Mouse (Mus musculus) lung, adult 18-20 months (tissue): Measurements from ENCODE around the gene Itgb5.

ENCODE experiments used
- DNase-seq, 2 experiments: peaks; one replicate each; pipeline ENCODE4 v3.0.0; 2022; ENCODE audit warnings: mixed read lengths in 2 of 2

Gene Itgb5

DNA sequence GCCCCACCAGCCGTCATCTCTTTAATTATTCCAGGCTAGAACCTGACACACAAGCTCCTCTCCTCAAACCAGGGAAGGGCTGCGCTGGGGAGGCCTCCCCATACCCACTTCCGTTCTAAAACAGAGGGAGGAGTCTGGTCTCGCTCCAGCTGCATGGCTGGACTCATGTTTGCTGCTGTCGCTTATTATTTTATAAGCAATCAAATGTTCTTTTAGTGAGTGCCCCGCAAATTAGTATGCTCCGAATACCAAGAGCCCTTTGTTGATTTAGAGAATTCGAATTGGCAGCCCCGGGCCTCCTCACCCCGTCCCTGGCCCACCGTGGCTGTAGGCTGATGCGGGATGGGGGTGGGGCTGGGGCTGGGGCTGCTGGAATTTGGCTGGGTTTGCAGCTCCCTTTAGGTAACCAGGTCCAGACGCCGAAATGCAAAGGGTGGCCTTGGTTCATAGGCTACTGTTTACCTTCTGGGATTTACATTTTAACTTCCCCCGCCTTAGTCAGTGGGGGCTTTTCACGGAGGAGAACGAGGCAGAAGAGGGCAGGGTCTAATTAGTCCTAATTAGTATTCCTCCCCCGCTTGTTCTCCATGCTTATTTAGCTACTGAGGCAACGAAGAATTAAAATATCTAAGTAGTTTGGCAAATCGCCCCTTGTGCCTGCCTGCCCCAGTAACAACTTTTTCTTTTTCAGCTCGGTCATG, 3.4 kb downstream of the Itgb5 start:
- peak in 1 of 2 experiments; percentile 43 for DNase-seq

DNA sequence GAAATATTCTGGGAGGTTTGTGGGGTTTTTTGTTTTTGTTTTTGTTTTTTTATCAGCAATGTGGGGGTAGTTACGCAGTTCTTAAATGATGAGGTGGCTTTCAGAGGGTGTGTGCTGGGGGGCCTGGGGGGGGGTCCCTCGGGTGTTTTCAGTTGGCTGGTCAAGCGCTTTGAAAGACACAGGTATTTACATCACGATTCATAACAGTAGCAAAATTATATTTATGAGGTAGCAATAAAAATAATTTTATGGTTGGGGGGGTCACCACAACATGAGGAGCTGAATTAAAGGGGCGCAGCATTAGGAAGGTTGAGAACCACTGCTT, 3.9 kb downstream of the Itgb5 start:
- no peak for DNase-seq

DNA sequence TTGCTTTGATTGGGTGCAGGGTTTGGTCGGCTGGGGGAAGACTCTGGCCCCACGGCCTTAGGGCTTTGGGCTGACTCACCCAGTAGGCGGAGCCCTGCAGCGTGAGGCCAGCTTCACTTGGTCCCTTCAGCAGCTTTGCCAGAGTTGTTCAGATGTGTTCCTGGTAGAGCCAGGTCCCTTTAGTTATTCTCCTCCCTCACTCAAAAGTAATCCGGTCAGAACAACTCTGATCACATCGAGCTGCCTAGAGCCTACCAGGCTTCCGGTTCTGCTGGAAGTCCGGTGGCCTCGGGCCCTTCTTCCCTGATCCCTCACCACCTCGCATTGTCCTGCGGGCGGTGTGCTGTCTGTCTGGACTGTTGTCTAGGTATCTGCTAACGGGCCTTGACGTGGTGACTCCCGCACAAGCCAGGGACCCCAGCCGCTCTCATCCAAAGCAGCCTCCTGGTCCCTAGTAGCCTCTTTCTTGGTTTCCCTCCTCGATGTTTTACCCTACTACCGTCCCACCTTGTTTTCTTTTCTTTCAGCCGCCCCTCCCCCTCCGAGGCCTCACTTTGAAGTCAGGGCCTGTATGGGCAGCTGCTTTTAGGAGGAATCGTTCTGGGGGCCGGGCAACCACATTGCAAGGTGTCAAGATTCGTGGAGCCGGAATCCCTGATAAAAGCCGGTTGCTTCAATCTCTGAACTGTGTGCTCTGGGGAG, 4.5 kb downstream of the Itgb5 start:
- DNase-seq, result peak; percentile 44 to 67

DNA sequence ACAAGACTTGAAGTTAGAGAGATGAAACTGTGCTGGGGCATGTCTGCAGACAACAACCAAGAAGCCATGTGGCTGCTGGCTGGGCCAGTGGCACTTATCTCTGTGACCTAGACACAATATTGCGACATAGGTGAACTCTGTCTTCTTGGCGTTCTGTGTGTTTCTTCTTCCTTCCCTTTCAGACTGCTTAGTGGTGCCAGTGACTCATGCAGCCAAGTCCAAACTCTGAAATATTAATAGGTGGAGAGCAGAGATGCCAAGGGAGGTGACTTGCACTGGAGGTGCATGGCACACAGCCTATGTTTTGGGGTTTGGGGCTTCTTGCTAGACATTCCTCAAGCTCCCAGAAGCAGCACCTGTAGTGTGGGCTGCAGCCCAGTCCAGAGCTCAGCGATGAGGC, 7.2 kb downstream of the Itgb5 start:
- peak; percentile 31 to 44 for DNase-seq

DNA sequence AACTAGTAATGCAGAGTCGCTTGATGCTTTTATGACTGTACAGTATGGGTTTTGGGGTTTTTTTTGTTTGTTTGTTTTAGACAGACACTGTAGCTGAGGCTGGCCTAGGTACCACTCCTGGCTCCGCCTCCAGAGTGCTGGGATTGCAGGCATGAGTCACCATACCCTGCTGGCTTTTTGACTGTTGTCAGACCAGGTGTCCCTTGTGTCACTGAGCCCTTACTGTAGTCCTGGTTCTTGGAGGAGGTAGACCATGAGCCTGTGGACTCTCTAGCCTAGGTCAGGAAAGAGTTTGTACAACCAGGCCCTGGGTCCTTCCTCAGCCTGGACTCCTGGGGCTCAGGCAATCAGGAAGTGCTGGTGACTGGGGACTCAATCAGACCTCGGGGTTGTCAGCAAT, 7.7 kb downstream of the Itgb5 start:
- no peak for DNase-seq

DNA sequence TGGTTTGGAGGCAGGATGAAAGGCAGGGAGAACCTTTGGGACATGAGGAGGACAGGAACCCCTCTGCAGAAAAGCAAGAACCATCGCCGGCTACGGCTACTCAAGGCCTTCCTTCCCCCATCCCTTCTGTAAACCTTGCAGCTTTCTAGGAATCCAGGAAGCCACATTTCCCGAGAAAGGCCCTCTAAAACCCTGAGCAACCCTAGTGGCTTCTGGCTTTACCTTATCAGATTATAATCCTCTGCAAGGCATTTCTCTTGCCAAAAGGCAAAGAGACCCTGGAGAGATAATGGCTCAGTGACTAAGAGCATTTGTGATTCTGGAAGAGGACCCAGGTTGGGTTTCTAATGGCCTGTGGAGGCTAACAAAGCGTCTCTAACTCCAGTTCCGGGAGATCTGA, 11.2 kb downstream of the Itgb5 start:
- no peak for DNase-seq

DNA sequence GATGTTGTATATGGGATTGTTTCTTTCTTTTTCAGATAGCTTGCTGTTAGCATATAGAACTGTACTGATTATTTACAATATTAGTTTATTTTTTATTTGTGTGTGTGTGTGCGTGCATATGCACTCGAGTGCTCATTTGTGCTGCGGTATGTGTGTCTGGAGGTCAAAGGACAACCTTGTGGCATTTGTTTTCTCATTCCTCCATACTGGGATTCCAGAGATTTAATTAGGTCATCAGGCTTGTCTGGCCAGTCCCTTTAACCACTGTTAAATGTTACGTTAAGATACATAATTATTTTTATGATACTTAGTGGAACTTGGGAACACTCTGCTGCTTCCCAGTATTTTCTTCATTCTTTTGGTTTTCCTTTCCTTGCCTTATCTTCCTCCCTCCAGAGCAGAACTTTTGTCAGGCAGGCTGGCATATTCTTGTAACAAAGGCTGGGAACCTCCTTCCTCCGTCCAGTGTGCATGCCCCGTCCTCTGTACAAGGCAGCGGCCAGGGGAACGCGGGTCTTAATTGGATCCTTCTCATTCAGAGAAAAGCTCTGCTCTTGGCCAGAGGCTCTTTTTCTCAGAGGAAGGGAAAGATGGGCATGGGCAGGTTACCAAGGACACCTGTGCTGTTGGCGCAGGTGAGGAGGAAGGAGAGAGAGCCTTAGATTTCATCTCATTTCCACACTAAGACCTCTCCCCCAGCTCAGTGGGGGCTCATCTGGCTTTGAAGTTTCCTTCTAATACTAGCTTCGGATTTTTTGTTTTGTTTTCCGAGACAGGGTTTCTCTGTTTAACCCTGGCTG, 12.8 kb downstream of the Itgb5 start:
- no peak for DNase-seq

DNA sequence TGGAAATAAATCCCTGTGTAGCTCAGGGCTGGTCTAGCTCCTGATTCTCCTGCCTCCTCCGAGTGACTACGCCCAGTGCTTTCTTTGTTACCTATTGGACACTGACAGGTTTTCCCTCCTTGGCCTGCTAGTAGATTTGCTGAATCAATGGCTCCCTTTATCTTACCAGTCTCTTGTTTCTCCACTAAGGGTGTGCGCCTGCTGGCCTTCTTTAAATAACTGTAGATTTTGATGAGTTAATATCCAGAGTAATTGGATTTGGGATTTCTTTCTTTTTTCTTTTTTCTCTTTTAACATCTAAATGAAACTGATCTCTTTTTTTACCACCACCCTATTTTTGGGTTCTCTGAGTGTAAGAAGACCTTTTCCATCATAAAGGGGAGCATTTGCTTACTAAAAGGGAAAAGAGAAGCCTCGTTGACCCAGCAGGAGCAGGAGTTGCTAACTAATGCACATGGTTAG, 14.7 kb downstream of the Itgb5 start:
- no peak for DNase-seq

DNA sequence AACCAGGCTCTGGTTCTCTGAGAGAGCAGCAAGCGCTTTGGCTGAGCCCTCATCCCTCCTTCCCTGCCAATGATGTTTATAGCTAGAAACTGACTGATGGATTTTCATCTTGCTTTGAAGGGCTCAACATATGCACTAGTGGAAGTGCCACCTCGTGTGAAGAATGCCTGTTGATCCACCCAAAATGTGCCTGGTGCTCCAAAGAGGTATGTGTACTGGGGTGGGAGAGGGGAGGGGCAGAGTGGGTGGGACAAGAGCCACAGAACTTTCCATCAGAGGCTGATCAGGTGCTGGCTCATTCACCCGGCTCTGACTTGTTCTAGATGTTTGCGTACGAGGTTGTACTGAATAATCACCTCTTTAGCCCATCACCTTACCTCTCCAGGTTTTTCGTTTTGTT, 15.4 kb downstream of the Itgb5 start:
- DNase-seq, result no peak

DNA sequence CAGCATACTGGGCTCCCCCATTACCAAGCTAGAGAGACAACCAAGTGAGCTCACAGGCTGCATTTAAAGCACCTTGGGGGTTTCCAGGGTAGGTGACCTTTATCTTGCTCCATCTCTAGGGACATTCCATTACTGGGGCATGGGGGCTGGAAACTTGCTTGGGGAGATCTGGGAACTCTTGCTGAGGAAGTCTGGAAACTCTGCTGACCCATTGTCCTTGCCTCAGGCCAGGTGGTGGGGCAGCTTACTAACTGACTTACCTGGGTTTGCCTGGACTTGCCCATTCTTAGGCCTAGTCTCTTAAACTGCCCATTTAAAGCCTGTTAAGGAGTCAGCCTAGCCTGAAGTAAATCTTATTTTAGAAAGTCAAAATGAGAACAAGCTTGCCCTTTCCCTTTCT, 23.8 kb downstream of the Itgb5 start:
- no peak for DNase-seq

DNA sequence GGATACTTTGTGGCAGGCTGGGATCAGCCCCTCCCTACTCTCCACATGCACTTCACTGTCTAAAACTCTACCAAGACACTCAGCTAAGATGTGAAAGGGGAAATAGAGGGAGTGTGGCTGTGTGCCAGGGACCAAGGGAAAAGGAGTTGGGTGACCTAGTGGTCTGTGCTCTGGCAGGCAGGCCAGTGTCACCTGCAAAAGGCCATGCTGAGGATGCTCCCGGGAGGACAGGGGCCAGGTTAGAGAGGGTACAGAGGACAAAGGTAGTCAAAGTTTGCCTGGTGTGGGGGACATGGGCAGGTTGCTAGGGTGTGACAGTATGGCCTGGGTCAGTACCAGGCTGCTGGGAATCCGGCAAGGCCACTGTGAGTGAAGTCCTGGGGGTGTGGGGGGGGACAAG, 29.3 kb downstream of the Itgb5 start:
- DNase-seq, result no peak

DNA sequence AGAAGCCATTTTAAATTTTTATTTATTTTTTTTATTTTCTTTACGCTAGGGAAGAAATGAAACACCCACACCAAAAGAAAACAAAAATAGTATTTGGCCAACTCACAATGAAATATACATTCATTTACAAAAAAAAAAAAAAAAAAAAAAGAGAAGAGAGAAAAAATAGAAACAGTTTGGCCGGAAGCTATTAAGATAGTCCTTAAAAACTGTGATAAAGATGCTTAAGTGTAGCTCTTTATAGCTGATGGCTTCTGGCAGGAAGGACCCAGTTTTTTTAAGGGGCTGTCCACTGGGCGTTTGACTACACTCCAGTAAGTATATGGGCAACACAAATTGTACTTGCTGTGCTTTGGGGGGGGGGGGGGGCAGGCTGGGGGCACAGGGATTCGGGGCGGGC, 29.9 kb downstream of the Itgb5 start:
- DNase-seq, result no peak

DNA sequence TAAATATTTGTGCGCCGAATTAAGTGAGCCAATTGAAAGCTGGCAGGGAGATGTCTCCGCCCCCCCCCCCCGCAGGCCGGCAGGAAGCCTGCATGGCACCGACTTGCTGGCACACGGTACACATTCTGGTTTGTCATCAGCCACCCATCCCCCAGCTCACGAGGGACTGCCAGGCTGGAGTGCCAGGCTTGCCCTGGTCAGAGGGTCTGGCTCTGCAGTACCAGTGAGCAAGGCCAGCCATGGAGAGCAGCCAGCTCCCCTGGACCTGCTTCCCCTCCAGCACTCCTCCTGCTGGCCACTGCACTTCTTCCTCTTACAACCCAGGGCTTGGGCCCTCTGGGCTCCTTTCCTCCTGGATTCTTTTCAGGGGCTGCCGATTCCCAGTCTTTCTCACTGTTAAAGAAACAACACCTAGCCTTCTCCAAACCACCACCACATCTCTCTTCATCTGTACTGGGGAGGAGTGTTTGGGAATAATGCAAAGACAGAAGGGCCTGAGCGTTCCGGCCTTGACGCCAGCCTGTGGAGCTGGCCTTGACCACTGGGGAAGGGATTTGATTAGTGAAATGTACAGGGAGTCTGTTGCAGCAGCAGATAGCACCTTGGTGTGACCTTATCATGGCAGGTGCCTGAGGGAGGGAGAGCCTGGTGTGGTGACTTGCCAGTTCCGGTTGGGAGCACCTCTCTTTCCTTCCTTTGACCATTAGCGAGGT, 30.7 kb downstream of the Itgb5 start:
- DNase-seq, result peak; percentile 52 to 64

DNA sequence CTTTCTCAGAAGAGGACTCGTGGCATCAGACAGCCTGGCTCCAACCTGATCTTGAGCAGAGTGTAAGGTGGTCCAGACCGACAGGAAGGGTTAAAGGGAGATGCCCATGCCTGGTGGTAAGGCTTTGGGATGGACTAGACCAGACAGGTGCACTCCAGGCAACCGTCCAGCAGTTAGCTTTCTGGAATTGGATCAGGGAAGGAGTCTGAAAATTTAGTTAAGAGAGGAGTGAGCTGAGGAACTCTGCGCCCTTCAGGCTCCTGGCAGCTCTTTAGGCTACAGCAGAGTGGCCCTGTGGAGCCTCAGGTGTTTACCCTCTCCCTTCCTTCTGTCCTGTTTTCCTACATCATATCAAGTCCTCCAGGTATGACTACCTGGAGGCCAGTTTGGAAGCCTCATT, 32.9 kb downstream of the Itgb5 start:
- DNase-seq, result no peak

DNA sequence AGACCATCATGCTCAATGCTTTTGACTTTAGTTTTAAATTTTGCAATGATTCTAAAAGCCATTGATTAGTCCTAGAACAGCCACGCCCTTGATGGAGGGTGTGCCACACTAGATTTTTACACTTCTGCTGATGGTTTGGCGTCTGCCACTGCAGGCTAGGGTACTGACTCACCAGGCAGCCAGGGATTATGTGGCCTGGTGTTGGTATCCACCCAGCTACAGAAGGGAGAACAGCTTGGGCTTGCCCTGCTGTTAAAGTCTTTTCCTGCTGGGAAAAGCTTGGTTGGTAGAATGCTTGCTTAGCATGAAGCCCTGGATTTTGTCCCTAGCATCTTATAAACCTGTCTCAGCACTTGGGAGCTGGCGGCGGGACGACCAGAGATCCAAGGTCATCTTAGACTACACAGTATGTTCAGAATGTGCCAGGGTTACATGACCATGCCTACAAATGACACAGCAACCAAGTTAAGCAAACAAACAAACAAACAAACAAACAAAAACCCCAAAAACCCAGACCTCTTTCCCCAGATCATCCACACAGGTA, 33.8 kb downstream of the Itgb5 start:
- DNase-seq, result no peak

DNA sequence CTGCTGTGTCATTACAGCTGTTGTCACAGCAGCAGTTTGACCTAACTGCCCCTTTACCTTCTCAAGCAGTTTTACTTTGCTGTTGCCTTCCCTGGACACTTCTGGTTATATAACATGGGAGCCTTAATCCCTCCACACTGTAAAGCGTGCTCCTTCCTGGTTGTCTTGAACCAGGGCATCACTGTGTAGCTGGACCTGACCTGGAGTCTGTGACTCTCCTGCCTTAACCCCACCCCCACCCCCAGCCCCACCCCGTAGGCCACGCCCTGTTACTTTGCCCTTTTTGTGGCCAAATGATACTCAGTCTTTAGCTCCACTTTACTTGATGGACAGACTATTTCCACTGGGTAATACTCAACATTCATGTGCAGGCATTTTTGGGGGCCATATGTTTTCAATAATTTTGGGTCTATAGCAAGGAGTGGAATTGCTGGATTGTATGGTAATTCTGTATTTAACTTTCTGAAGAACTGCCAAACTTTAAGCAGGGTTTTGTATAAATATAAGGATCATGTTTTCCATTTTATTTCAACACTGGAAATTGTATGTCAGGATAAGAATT, 40.8 kb downstream of the Itgb5 start:
- DNase-seq, result no peak

DNA sequence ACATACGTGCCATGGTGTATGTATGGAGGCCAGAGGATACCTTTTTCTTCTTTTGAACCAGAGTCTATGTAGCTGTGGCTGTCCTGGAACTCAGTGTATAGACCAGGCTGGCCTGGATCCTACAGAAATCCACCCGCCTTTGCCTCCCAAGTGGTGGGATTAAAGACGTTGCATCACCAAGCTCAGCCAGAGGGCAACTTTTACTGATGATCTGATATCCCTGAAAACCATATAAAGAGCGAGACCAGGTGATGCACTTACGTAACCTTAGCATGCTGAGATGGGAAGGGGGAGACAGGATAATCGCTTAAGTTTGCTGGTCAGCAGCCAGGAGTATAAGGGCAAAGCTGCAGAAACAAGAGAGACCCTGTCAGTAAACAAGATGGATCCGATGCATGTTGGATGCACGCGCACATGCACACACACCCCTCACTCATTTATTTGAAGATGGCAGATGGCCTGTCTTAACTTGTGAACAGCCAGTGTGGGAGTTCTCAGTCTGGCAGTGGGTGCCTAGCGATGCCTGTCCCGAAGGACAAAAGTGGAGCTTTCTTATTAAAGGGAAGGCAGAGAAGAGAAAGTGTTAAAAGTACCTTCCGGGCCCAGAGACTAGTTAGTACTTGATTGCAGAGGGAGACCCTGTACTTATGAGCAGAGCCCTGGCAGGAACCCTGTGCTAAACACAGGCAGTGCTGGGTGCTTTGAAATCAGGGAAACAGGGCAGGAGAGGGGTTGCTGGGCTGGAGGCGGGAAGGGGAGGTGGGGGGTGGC, 41.7 kb downstream of the Itgb5 start:
- no peak for DNase-seq

DNA sequence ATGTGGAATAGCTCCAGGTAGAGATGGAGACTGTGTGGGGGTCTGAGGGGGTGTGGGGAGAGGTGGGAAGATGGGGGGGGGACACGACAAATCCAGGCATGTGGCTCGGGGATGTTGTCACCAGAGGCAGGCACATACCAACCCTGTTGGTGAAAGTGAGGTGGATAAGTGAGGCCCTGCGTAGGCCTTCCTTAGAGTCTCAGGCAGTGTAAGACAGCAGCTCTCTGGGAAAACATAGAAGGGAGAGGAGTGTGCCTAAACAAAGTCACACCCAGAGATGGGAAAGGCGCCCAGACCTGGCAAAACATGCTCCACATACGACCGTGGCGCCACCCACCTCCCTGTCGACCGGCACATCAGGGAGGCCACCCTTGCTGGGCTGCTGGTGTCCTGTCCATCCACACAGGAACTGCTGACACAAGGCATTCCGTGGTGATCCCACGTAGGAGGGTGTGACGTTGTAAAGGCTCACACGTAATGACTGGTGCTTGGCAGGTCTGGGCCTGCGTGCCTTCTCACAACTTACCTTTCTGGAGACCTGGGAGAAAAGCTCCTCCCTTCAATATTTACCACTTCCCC, 42.5 kb downstream of the Itgb5 start:
- DNase-seq, result peak in 1 of 2 experiments; percentile 35

DNA sequence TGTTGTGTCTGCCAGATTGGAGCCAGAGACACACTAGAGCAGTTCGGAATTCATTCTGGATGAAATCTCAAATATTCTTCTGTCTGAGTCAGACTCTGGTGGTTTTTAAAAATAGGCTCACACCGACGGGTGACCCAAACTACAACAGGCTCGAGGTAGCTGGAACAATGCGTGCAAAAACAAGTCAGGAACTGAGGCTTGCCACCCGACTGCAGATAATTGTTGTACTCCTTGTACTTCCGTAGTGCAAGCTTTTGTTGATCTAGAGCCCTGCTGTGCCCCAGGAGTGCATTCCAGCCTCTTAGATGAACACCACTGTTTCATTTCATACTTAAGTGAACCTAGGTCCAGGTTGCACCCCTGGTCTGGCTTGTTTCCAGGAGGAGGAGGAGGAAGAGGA, 43.8 kb downstream of the Itgb5 start:
- no peak for DNase-seq

DNA sequence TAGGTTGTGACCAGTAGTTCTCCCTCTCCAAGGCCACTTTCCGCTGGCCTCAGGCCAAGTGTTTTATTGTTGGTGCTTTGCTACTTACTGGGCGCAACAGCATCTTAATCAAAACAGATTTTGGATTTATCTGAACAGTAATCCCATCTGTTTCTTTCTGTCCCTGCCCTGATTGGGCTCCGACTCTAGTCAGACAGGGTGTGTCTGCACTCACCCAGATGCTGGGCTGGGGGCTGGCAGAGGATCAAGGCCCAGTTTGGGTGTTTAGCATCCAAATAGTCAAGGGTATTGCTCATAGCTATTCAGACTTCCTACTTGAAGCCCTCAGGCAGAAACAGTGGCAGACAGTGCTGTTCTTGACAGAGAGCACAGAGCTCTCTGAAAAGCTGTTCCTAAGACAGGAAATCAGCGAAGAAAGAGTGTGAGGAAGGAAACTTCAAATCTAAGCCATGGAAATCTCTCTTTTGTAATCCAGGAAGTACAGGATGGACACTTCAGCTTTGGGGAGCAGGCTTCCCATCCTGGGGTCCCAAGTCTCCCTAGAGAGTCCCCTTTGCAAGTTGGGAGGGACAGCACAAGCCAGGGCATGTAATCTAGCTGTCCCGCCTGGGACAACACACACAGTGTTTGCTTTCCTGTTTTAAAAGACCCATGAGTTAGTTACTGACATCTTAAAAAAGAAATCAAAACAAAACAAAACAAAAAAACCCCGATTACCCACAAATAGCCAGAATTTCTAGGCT, 48.7 kb downstream of the Itgb5 start:
- peak; percentile 50 to 64 for DNase-seq

DNA sequence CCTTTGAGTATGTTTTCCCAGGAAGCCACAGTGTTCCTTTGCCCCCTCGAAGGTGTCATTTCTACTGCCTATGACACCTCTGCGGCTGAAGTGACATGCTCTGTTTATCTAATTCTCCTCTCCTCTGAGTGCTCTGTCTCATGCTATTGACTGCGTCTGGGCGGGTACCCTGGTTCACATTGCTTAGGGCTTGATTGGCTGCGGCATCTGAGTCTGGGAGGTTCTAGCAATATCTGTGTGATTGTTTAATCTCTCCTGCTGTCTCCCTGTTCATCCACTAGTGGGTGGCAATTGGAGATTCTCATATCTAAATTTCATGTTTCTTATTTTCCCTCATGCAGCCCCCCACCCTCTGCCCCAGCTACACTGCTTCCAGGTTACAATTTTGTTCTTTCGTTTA, 49.6 kb downstream of the Itgb5 start:
- no peak for DNase-seq
